Mouse (Mus musculus) ES-Bruce4 (cell line): ENCODE results near the gene Gm867. TPM values are rescaled to one million over a fixed set of nuclear protein-coding genes. Genes with fewer than 3 reads are reported as not detected.

Experiments
- H3K27ac ChIP-seq: 2 replicates; pipeline ENCODE4 v1.5.1; 2012; ENCODE audit warnings: low read length, inconsistent platforms; ENCODE audit not compliant: insufficient read depth
- H3K27me3 ChIP-seq: 2 replicates; pipeline ENCODE4 v1.6.1; 2012; ENCODE audit warnings: mild to moderate bottlenecking, low read length, inconsistent platforms; ENCODE audit not compliant: control insufficient read depth, poor library complexity, insufficient read depth, severe bottlenecking
- H3K36me3 ChIP-seq: 2 replicates; pipeline ENCODE4 v1.6.1; 2012; ENCODE audit warnings: inconsistent platforms, mild to moderate bottlenecking, low read length, moderate library complexity; ENCODE audit not compliant: control insufficient read depth, poor library complexity, insufficient read depth, severe bottlenecking
- H3K4me1 ChIP-seq: one replicate; pipeline ENCODE4 v1.8.1; 2011; ENCODE audit warnings: low read length; ENCODE audit not compliant: control insufficient read depth, insufficient read depth
- H3K4me3 ChIP-seq: 2 replicates; pipeline ENCODE4 v1.5.1; 2011; ENCODE audit warnings: low read depth, mild to moderate bottlenecking, low read length
- H3K9ac ChIP-seq: 2 replicates; pipeline ENCODE4 v1.6.1; 2012; ENCODE audit warnings: low read depth, mild to moderate bottlenecking, inconsistent platforms; ENCODE audit not compliant: poor library complexity, severe bottlenecking
- H3K9me3 ChIP-seq: replicated peaks from 2 replicates; pipeline ENCODE4 v1.6.1; 2012; ENCODE audit warnings: mild to moderate bottlenecking, low read length, inconsistent platforms; ENCODE audit not compliant: control insufficient read depth, poor library complexity, insufficient read depth, severe bottlenecking
- CTCF ChIP-seq: IDR thresholded peaks from one replicate; pipeline ENCODE4 v1.8.1; 2011; ENCODE audit warnings: low read depth, low read length
- EP300 ChIP-seq: IDR thresholded peaks from 2 replicates; pipeline ENCODE4 v1.6.1; 2011; ENCODE audit warnings: low read depth, low read length; ENCODE audit not compliant: insufficient read depth
- POLR2A ChIP-seq: IDR thresholded peaks from one replicate; pipeline ENCODE4 v1.8.1; 2011; ENCODE audit warnings: low read length; ENCODE audit not compliant: insufficient read depth
- polyA plus RNA-seq: library from polyadenylated mRNA; stranded (reverse); fragments of >200 nt; gene quantifications from 2 replicates; pipeline ENCODE4 v1.2.4, GENCODE M21; 2011; ENCODE audit warnings: low read depth; ENCODE audit not compliant: missing spikeins, insufficient read depth, insufficient read length

The Gm867 gene
- polyA plus RNA-seq, result 0.66 and 0.91 TPM in 2 replicates

- Histone ChIP-seq H3K27ac (peak within 1 kb of the TSS; percentile 87), H3K9me3 (no peaks in the 10 kb centered on the region), H3K4me1 (peaks cover 4% of the 10 kb centered on the region), H3K36me3 (peaks cover 12% of the 10 kb centered on the region; the same call in 1 of the 2 replicates), H3K9ac (peak within 1 kb of the TSS; percentile 28), H3K4me3 (peak within 1 kb of the TSS; percentile 31), H3K27me3 (no peaks in the 10 kb centered on the region)
- TF ChIP-seq EP300 (no peak), CTCF (no peak), POLR2A (no peak)
Measured at GRCm38 (mm10) chr10:75940520-75940919, at the start of gene Gm867. Gene Gm867, minus strand, starts transcription at chr10:75940672.

GRCm38 (mm10) chr10:75979432-75979831 lies 39.0 kb upstream of the Gm867 start:
- H3K4me1 ChIP-seq, result peaks cover 4% of the 10 kb centered on the region
- no peak overlapping the region for H3K9ac ChIP-seq
- H3K27ac ChIP-seq, result no peak overlapping the region
- no peak overlapping the region for H3K4me3 ChIP-seq
- no peak for TF ChIP-seq POLR2A
- no peak for TF ChIP-seq EP300
- no peak for TF ChIP-seq CTCF
- H3K9me3 ChIP-seq, result no peaks in the 10 kb centered on the region
- no peaks in the 10 kb centered on the region for H3K36me3 ChIP-seq
- no peaks in the 10 kb centered on the region for H3K27me3 ChIP-seq

GRCm38 (mm10) chr10:75978835-75979157 lies 38.3 kb upstream of the Gm867 start:
- Histone ChIP-seq H3K9ac (no peak overlapping the region), H3K27me3 (no peaks in the 10 kb centered on the region), H3K9me3 (no peaks in the 10 kb centered on the region), H3K4me3 (no peak overlapping the region), H3K36me3 (no peaks in the 10 kb centered on the region), H3K27ac (no peak overlapping the region), H3K4me1 (peaks cover 4% of the 10 kb centered on the region)
- no peak for TF ChIP-seq EP300
- TF ChIP-seq CTCF, result no peak
- no peak for TF ChIP-seq POLR2A

GRCm38 (mm10) chr10:75978119-75978834 lies 37.8 kb upstream of the Gm867 start:
- H3K27ac ChIP-seq, result no peak overlapping the region
- H3K27me3 ChIP-seq, result no peaks in the 10 kb centered on the region

GRCm38 (mm10) chr10:75975216-75975615 lies 34.7 kb upstream of the Gm867 start:
- H3K36me3 ChIP-seq, result no peaks in the 10 kb centered on the region
- H3K9ac ChIP-seq, result no peak overlapping the region

More at GRCm38 (mm10) chr10:75978119-75978834, 37.8 kb upstream of the Gm867 start:
- Histone ChIP-seq H3K9ac (no peak overlapping the region), H3K4me1 (peaks cover 4% of the 10 kb centered on the region), H3K4me3 (no peak overlapping the region), H3K36me3 (no peaks in the 10 kb centered on the region), H3K9me3 (no peaks in the 10 kb centered on the region)
- TF ChIP-seq EP300 (no peak), POLR2A (no peak), CTCF (no peak)

DNA sequence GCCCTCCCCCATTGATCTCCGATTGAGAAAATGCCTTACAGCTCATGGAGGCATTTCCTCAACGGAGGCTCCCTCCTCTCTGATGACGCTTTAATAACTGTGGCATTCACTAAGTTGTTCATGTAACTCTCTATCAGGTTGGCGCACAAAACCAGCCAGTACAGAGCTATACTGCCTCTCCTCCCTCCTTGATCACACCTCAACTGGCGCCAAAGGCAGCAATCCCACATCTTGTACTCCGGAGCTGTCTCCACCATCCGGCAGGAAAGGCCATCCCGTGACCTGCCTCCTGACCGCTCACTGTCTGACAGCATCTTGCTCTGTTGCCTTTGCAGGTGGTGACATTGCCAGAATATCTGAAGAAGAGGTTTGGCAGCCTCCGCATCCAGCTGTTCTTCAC lies 33.4 kb upstream of the Gm867 start:
- Histone ChIP-seq H3K27ac (no peak overlapping the region), H3K9me3 (no peaks in the 10 kb centered on the region), H3K4me3 (no peak overlapping the region), H3K27me3 (no peaks in the 10 kb centered on the region), H3K36me3 (no peaks in the 10 kb centered on the region), H3K4me1 (peaks cover 6% of the 10 kb centered on the region), H3K9ac (no peak overlapping the region)
- no peak for TF ChIP-seq CTCF
- TF ChIP-seq POLR2A, result no peak
- TF ChIP-seq EP300, result no peak

More at GRCm38 (mm10) chr10:75975216-75975615, 34.7 kb upstream of the Gm867 start:
- Histone ChIP-seq H3K9me3 (no peaks in the 10 kb centered on the region), H3K27ac (no peak overlapping the region), H3K27me3 (no peaks in the 10 kb centered on the region), H3K4me1 (peaks cover 4% of the 10 kb centered on the region), H3K4me3 (no peak overlapping the region)
- TF ChIP-seq CTCF (peak; percentile 62), POLR2A (no peak)
